Mouse (Mus musculus): Measurements from ENCODE around the gene Magea1. TPM values are rescaled to one million over a fixed set of nuclear protein-coding genes. Genes with fewer than 3 reads are reported as not detected.
"Not testable (repeated sequence)": the region's sequence is repeated elsewhere in the genome, so short reads cannot be mapped to it uniquely, and the experiment has no call there.

Magea1 gene
- not detected for total RNA-seq (2021)

GRCm38 (mm10) chrX:155089693-155090092, at the start of gene Magea1:
Magea1 (minus strand) TSS chrX:155089793.
- intact Hi-C loops (cut with DNase I): not testable (repeated sequence)

DNA sequence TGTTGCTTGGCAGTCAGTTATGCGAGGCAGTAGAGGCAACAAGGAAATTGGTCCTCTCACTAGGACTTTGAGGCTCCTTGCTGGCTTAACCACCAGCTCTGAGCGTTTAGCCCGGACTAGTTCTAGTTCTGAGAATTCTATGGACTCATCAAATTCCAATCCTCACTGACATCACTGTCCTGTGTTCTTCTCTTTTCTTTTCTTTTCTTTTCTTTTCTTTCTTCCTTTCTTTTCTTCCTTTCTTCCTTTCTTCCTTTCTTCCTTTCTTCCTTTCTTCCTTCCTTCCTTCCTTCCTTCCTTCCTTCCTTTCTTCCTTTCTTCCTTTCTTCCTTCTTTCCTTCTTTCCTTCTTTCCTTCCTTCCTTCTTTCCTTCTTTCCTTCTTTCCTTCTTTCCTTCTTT, 38.7 kb upstream of the Magea1 start, which contains the start of gene Cldn34b2:
TSS of gene Cldn34b2 (minus strand) at position 101 of the 400 bp plus-strand sequence.
- DNase-seq; intact Hi-C loops (cut with DNase I): not testable (repeated sequence)

More at GRCm38 (mm10) chrX:155089693-155090092, at the start of gene Magea1:
- not testable (repeated sequence) for DNase-seq

- peak in 1 of 2 experiments; percentile 1 for DNase-seq
- intact Hi-C loops (cut with DNase I): loop anchor here (5.0 kb wide), 2 partner anchors 219 to 279 kb away; no protein-coding TSS in a partner anchor
These were observed 8.4 kb upstream of the Magea1 start for GRCm38 (mm10) chrX:155098024-155098423.

DNA sequence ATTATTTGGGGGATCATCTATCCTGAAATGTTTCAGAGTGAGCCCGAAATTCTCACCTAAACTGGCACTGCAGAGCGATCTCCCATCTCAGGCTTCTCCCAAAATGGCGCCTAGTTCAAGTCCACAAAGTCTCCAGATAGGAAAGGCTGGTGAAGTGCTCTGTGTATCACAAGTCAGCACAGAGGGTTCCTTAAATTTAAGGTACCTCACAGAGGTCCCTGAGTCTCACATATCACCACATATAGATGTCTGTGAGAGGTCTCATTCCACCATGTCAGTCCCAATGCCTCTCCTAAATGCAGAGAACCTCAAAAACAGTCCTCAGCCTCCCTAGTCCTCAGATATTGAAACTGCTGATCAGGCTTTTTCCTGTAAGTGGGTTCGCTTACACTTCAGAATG, 4.0 kb upstream of the Magea1 start, which contains the start of gene Magea2:
TSS of gene Magea2 (minus strand) at position 101 of the 400 bp plus-strand sequence.
- DNase-seq; intact Hi-C loops (cut with DNase I): not testable (repeated sequence)

DNA sequence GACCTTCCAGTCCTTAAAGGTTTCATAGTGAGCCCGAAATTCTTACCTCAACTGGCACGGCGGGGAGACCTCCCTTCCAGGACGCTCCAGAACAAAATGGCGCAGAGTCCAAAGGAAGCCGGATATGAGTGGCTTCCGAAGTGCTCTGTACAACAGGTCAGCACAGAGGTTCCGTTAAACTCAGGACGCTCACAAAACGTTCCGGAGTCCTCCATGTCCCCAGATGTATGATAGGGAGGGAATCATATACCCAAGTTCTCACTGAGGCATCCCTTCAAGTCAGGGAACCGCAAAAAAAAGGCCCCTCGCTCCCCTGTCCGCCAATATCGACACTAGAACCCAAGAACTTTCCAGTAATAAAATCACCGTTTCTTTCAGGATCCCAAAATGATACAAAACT, 26.5 kb downstream of the Magea1 start, which contains the start of gene Magea5:
TSS of gene Magea5 (minus strand) at position 101 of the 400 bp plus-strand sequence.
- intact Hi-C loops (cut with DNase I); DNase-seq: not testable (repeated sequence)

Other genes with a start within 250 kb of the Magea1 start
- gene Cldn34b1, start 199.5 kb downstream of the Magea1 start, total RNA-seq (2021): not detected
- not detected for gene Magea6, start 153.8 kb downstream of the Magea1 start, total RNA-seq (2021)
- not detected for gene Magea3, start 140.3 kb downstream of the Magea1 start, total RNA-seq (2021)
- gene Magea8, start 93.9 kb downstream of the Magea1 start, total RNA-seq (2021): not detected
- gene Magea5, start 26.6 kb downstream of the Magea1 start, total RNA-seq (2021): not detected
- not detected for gene Magea2, start 3.9 kb upstream of the Magea1 start, total RNA-seq (2021)
- not detected for gene Cldn34b2, start 38.6 kb upstream of the Magea1 start, total RNA-seq (2021)
- 10 to 100 TPM; 34.4 to 41.1 TPM for gene Sat1, start 126.7 kb upstream of the Magea1 start, total RNA-seq (2021)
- gene Acot9, start 172.7 kb upstream of the Magea1 start, total RNA-seq (2021): 10 to 100 TPM; 26.0 to 26.5 TPM